Mouse (Mus musculus) lung, postnatal 0 days (tissue): ENCODE measurements around the gene Dnm3.

Experiments
- CTCF ChIP-seq: IDR thresholded peaks from 2 replicates; pipeline ENCODE4 v1.5.1; 2016; ENCODE audit warnings: antibody characterized with exemption, mild to moderate bottlenecking
- EP300 ChIP-seq: IDR thresholded peaks from 2 replicates; pipeline ENCODE4 v1.6.1; 2016; ENCODE audit warnings: antibody characterized with exemption, mild to moderate bottlenecking, control low read depth

DNA sequence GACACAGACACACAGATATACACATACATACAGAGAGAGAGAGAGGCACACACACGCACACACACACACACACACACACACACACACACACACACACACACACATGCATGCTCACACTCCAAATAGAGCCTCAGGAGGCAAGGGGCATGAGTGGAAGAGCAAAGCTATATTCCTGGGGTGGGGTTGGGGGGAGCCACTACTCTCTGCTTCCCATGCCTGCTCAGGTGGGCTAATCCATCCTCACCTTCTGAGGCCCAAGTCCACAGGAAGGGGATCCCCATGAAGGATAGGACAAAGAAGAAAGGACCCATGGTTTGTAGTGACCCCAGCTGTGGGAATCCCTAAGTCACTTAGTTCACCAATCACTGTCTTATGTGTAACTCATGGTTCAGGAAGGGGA, 332.8 kb downstream of the Dnm3 start:
- TF ChIP-seq CTCF = no peak
- TF ChIP-seq EP300 = no peak
